Mouse (Mus musculus): ENCODE data around the gene Stim2. TPM values are rescaled to one million over a fixed set of nuclear protein-coding genes. Genes with fewer than 3 reads are reported as not detected.

Stim2 gene
- polyA plus RNA-seq, 1 experiment from 2014 or later = 36.4 TPM

GRCm38 (mm10) chr5:54001021-54001420 lies 2.7 kb downstream of the Stim2 start:
- 80% methylated on average over 5 of the region's 5 CpGs for WGBS
- no peaks in the 10 kb centered on the region for H3K36me3 ChIP-seq (replicated peaks; ENCODE audit: control insufficient read depth, insufficient read depth)
- H3K9me3 ChIP-seq (ENCODE audit: control insufficient read depth, low read length) = no peaks in the 10 kb centered on the region
- peak overlapping the region; percentile 15; the same call in 1 of the 2 replicates for H3K4me2 ChIP-seq (replicated peaks)
- no peaks in the 10 kb centered on the region for H3K27me3 ChIP-seq (ENCODE audit: control insufficient read depth, insufficient read depth, low read length)
- no peak overlapping the region for H3K27ac ChIP-seq
- no peak overlapping the region for H3K4me3 ChIP-seq (replicated peaks; ENCODE audit: low read length)
- H3K4me1 ChIP-seq (replicated peaks; ENCODE audit: control insufficient read depth, insufficient read depth, low read length) = peaks cover 25% of the 10 kb centered on the region
- no peak for DNase-seq (ENCODE audit: low spot score)
- peak overlapping the region; percentile 16; the same call in 1 of the 2 replicates for H3K9ac ChIP-seq
- no peak for ATAC-seq (ENCODE audit: low FRiP score)

GRCm38 (mm10) chr5:54005111-54005864 lies 7.0 kb downstream of the Stim2 start:
- peaks cover 18% of the 10 kb centered on the region for H3K4me1 ChIP-seq (replicated peaks; ENCODE audit: control insufficient read depth, insufficient read depth, low read length)
- H3K36me3 ChIP-seq (replicated peaks; ENCODE audit: control insufficient read depth, insufficient read depth) = no peaks in the 10 kb centered on the region
- no peak overlapping the region for H3K27ac ChIP-seq
- H3K4me2 ChIP-seq (replicated peaks) = no peak overlapping the region
- H3K4me3 ChIP-seq (replicated peaks; ENCODE audit: low read length) = no peak overlapping the region
- H3K9me3 ChIP-seq (ENCODE audit: control insufficient read depth, low read length) = no peaks in the 10 kb centered on the region
- H3K27me3 ChIP-seq (ENCODE audit: control insufficient read depth, insufficient read depth, low read length) = no peaks in the 10 kb centered on the region
- no peak for ATAC-seq (ENCODE audit: low FRiP score)
- no peak for DNase-seq (ENCODE audit: low spot score)
- H3K9ac ChIP-seq = no peak overlapping the region
- WGBS = 85% methylated on average over 2 of the region's 2 CpGs

GRCm38 (mm10) chr5:54005865-54006225 lies 7.5 kb downstream of the Stim2 start:
- Histone ChIP-seq H3K36me3 (replicated peaks; ENCODE audit: control insufficient read depth, insufficient read depth) (no peaks in the 10 kb centered on the region), H3K4me3 (replicated peaks; ENCODE audit: low read length) (no peak overlapping the region), H3K4me1 (replicated peaks; ENCODE audit: control insufficient read depth, insufficient read depth, low read length) (peaks cover 14% of the 10 kb centered on the region; the same call in 1 of the 2 replicates), H3K9ac (no peak overlapping the region), H3K27me3 (ENCODE audit: control insufficient read depth, insufficient read depth, low read length) (no peaks in the 10 kb centered on the region), H3K27ac (no peak overlapping the region), H3K9me3 (ENCODE audit: control insufficient read depth, low read length) (no peaks in the 10 kb centered on the region), H3K4me2 (replicated peaks) (no peak overlapping the region)
- 43% methylated on average over 6 of the region's 6 CpGs for WGBS
- DNase-seq (ENCODE audit: low spot score) = no peak
- ATAC-seq (ENCODE audit: low FRiP score) = no peak

GRCm38 (mm10) chr5:54006845-54007244 lies 8.5 kb downstream of the Stim2 start:
- no peak for DNase-seq (ENCODE audit: low spot score)
- Histone ChIP-seq H3K4me1 (replicated peaks; ENCODE audit: control insufficient read depth, insufficient read depth, low read length) (peaks cover 10% of the 10 kb centered on the region; the same call in 1 of the 2 replicates), H3K27me3 (ENCODE audit: control insufficient read depth, insufficient read depth, low read length) (no peaks in the 10 kb centered on the region), H3K9me3 (ENCODE audit: control insufficient read depth, low read length) (no peaks in the 10 kb centered on the region), H3K36me3 (replicated peaks; ENCODE audit: control insufficient read depth, insufficient read depth) (no peaks in the 10 kb centered on the region), H3K27ac (no peak overlapping the region), H3K4me3 (replicated peaks; ENCODE audit: low read length) (no peak overlapping the region), H3K9ac (no peak overlapping the region), H3K4me2 (replicated peaks) (no peak overlapping the region)
- ATAC-seq (ENCODE audit: low FRiP score) = no peak
- 91% methylated on average over 1 of the region's 1 CpGs for WGBS

GRCm38 (mm10) chr5:54007617-54008016 lies 9.3 kb downstream of the Stim2 start:
- H3K27ac ChIP-seq = no peak overlapping the region
- H3K4me1 ChIP-seq (replicated peaks; ENCODE audit: control insufficient read depth, insufficient read depth, low read length) = peaks cover 10% of the 10 kb centered on the region; the same call in 1 of the 2 replicates
- no peaks in the 10 kb centered on the region for H3K9me3 ChIP-seq (ENCODE audit: control insufficient read depth, low read length)
- H3K4me2 ChIP-seq (replicated peaks) = no peak overlapping the region
- H3K9ac ChIP-seq = no peak overlapping the region
- WGBS = 89% methylated on average over 6 of the region's 6 CpGs
- H3K4me3 ChIP-seq (replicated peaks; ENCODE audit: low read length) = no peak overlapping the region
- DNase-seq (ENCODE audit: low spot score) = no peak
- no peak for ATAC-seq (ENCODE audit: low FRiP score)
- H3K36me3 ChIP-seq (replicated peaks; ENCODE audit: control insufficient read depth, insufficient read depth) = no peaks in the 10 kb centered on the region
- H3K27me3 ChIP-seq (ENCODE audit: control insufficient read depth, insufficient read depth, low read length) = no peaks in the 10 kb centered on the region

GRCm38 (mm10) chr5:54013271-54013670 lies 15.0 kb downstream of the Stim2 start:
- no peaks in the 10 kb centered on the region for H3K36me3 ChIP-seq (replicated peaks; ENCODE audit: control insufficient read depth, insufficient read depth)
- no peaks in the 10 kb centered on the region for H3K9me3 ChIP-seq (ENCODE audit: control insufficient read depth, low read length)
- no peaks in the 10 kb centered on the region for H3K27me3 ChIP-seq (ENCODE audit: control insufficient read depth, insufficient read depth, low read length)
- H3K4me2 ChIP-seq (replicated peaks) = no peak overlapping the region
- DNase-seq (ENCODE audit: low spot score) (no peak), ATAC-seq (ENCODE audit: low FRiP score) (no peak)
- WGBS = 76% methylated on average over 1 of the region's 1 CpGs
- H3K4me1 ChIP-seq (replicated peaks; ENCODE audit: control insufficient read depth, insufficient read depth, low read length) = no peaks in the 10 kb centered on the region
- no peak overlapping the region for H3K9ac ChIP-seq
- H3K27ac ChIP-seq = no peak overlapping the region
- H3K4me3 ChIP-seq (replicated peaks; ENCODE audit: low read length) = no peak overlapping the region

- no peaks in the 10 kb centered on the region for H3K27me3 ChIP-seq (ENCODE audit: control insufficient read depth, insufficient read depth, low read length)
- no peaks in the 10 kb centered on the region for H3K4me1 ChIP-seq (replicated peaks; ENCODE audit: control insufficient read depth, insufficient read depth, low read length)
- no peaks in the 10 kb centered on the region for H3K9me3 ChIP-seq (ENCODE audit: control insufficient read depth, low read length)
- WGBS = 46% methylated on average over 7 of the region's 7 CpGs
- H3K4me2 ChIP-seq (replicated peaks) = no peak overlapping the region
- H3K4me3 ChIP-seq (replicated peaks; ENCODE audit: low read length) = no peak overlapping the region
- no peaks in the 10 kb centered on the region for H3K36me3 ChIP-seq (replicated peaks; ENCODE audit: control insufficient read depth, insufficient read depth)
- DNase-seq (ENCODE audit: low spot score) (no peak), ATAC-seq (ENCODE audit: low FRiP score) (no peak)
- no peak overlapping the region for H3K27ac ChIP-seq
- H3K9ac ChIP-seq = no peak overlapping the region
These were observed 18.8 kb downstream of the Stim2 start for GRCm38 (mm10) chr5:54017143-54017542.

GRCm38 (mm10) chr5:54018856-54019255 lies 20.6 kb downstream of the Stim2 start:
- 97% methylated on average over 2 of the region's 2 CpGs for WGBS
- ATAC-seq (ENCODE audit: low FRiP score) = no peak

GRCm38 (mm10) chr5:54019546-54019945 lies 21.2 kb downstream of the Stim2 start:
- H3K27me3 ChIP-seq (ENCODE audit: control insufficient read depth, insufficient read depth, low read length) = no peaks in the 10 kb centered on the region
- H3K27ac ChIP-seq = no peak overlapping the region
- H3K4me1 ChIP-seq (replicated peaks; ENCODE audit: control insufficient read depth, insufficient read depth, low read length) = no peaks in the 10 kb centered on the region
- no peak for ATAC-seq (ENCODE audit: low FRiP score)
- H3K9ac ChIP-seq = no peak overlapping the region
- H3K9me3 ChIP-seq (ENCODE audit: control insufficient read depth, low read length) = no peaks in the 10 kb centered on the region
- no peaks in the 10 kb centered on the region for H3K36me3 ChIP-seq (replicated peaks; ENCODE audit: control insufficient read depth, insufficient read depth)
- DNase-seq (ENCODE audit: low spot score) = no peak
- 78% methylated on average over 4 of the region's 4 CpGs for WGBS
- H3K4me2 ChIP-seq (replicated peaks) = no peak overlapping the region
- H3K4me3 ChIP-seq (replicated peaks; ENCODE audit: low read length) = no peak overlapping the region

More at GRCm38 (mm10) chr5:54018856-54019255, 20.6 kb downstream of the Stim2 start:
- Histone ChIP-seq H3K4me2 (replicated peaks) (no peak overlapping the region), H3K36me3 (replicated peaks; ENCODE audit: control insufficient read depth, insufficient read depth) (no peaks in the 10 kb centered on the region), H3K4me3 (replicated peaks; ENCODE audit: low read length) (no peak overlapping the region), H3K27ac (no peak overlapping the region), H3K4me1 (replicated peaks; ENCODE audit: control insufficient read depth, insufficient read depth, low read length) (no peaks in the 10 kb centered on the region), H3K9me3 (ENCODE audit: control insufficient read depth, low read length) (no peaks in the 10 kb centered on the region), H3K9ac (no peak overlapping the region), H3K27me3 (ENCODE audit: control insufficient read depth, insufficient read depth, low read length) (no peaks in the 10 kb centered on the region)
- no peak for DNase-seq (ENCODE audit: low spot score)

Data from hindbrain, embryonic 14.5 days (tissue).